Mouse (Mus musculus) small intestine, adult 2 months (tissue): ENCODE measurements at regions not wholly inside any gene's neighbourhood (a gene's known extent, or its start where the extent isn't known, plus 50 kb on each side); places are given as distances from the start of the nearest gene placed in this dataset.

Experiments
- H3K27ac ChIP-seq: fragments of 200-500 bp; 2 replicates; pipeline ENCODE4 v1.5.1; 2012; ENCODE audit warnings: low read depth, low read length, control low read depth, inconsistent platforms; ENCODE audit not compliant: insufficient read depth
- H3K27me3 ChIP-seq: fragments of 200-500 bp; 2 replicates; pipeline ENCODE4 v1.6.1; 2012; ENCODE audit warnings: mild to moderate bottlenecking, moderate library complexity, low read length, inconsistent platforms; ENCODE audit not compliant: control insufficient read depth, insufficient read depth
- H3K36me3 ChIP-seq: fragments of 200-500 bp; 2 replicates; pipeline ENCODE4 v1.6.1; 2012; ENCODE audit warnings: mild to moderate bottlenecking, low read length, control low read depth, inconsistent platforms; ENCODE audit not compliant: control insufficient read depth, insufficient read depth
- H3K4me1 ChIP-seq: fragments of 200-500 bp; 2 replicates; pipeline ENCODE4 v1.6.1; 2012; ENCODE audit warnings: low read length, inconsistent platforms, mixed read lengths; ENCODE audit not compliant: control insufficient read depth, insufficient read depth, insufficient read length
- H3K4me3 ChIP-seq: fragments of 200-500 bp; 2 replicates; pipeline ENCODE4 v1.5.1; 2012; ENCODE audit warnings: low read depth, mild to moderate bottlenecking, control low read depth, inconsistent platforms, low read length, moderate library complexity
- CTCF ChIP-seq: fragments of 200-500 bp; IDR thresholded peaks from 2 replicates; pipeline ENCODE4 v1.5.1; 2012; ENCODE audit warnings: low read depth, mild to moderate bottlenecking, control low read depth, inconsistent platforms, low read length, moderate library complexity, mixed read lengths; ENCODE audit not compliant: insufficient replicate concordance, insufficient read length; ENCODE audit errors: extremely low read depth
- POLR2A ChIP-seq: fragments of 200-500 bp; IDR thresholded peaks from 2 replicates; pipeline ENCODE4 v1.6.1; 2012; ENCODE audit warnings: low read depth, mild to moderate bottlenecking, control low read depth, inconsistent platforms, low read length, moderate library complexity
- WGBS: fragments of 180-500 bp; shearing (Covaris S2); methylation state at CpG from one replicate; pipeline ENCODE4 v1.1.7; 2018; 5-methylcytosine and 5-hydroxymethylcytosine counted together

GRCm38 (mm10) chr7:67429008-67429873, 56.6 kb upstream of the Mef2a start:
- WGBS, result 92% methylated on average over 28 of the region's 28 CpGs
- Histone ChIP-seq H3K4me1 (no peaks in the 10 kb centered on the region), H3K27me3 (no peaks in the 10 kb centered on the region), H3K27ac (no peak overlapping the region), H3K4me3 (no peak overlapping the region), H3K36me3 (no peaks in the 10 kb centered on the region)
- TF ChIP-seq POLR2A (no peak), CTCF (no peak)

DNA sequence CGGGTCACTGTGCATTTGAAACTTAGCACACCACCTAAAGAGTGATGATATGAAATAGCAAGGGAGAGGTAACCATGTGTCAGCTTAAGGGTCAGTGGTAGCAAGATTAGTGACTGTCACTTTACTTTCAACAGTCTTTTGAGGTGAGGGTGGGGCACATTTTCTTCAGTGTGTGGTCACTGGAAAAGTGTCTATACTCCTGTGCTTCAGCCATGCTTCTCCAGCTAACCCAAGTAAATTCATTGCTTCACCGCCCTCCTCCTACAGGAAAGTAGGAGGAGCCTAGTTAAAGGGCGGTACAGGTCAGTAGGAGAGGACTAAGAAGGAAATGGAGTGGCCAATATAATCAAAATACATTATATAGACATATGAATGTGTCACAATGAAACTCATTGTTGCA, 55.7 kb upstream of the Mef2a start:
- no peaks in the 10 kb centered on the region for H3K27me3 ChIP-seq
- H3K4me3 ChIP-seq, result no peak overlapping the region
- WGBS, result 71% methylated on average over 3 of the region's 3 CpGs
- H3K27ac ChIP-seq, result no peak overlapping the region
- TF ChIP-seq POLR2A (no peak), CTCF (no peak)
- H3K36me3 ChIP-seq, result no peaks in the 10 kb centered on the region
- no peaks in the 10 kb centered on the region for H3K4me1 ChIP-seq

GRCm38 (mm10) chr7:67426076-67426475, 53.4 kb upstream of the Mef2a start:
- Histone ChIP-seq H3K4me3 (no peak overlapping the region), H3K36me3 (no peaks in the 10 kb centered on the region), H3K27me3 (no peaks in the 10 kb centered on the region), H3K27ac (no peak overlapping the region), H3K4me1 (peaks cover 9% of the 10 kb centered on the region)
- TF ChIP-seq POLR2A, result no peak
- TF ChIP-seq CTCF, result no peak

- Histone ChIP-seq H3K36me3 (no peaks in the 10 kb centered on the region), H3K27ac (peak overlapping the region; percentile 16; the same call in 1 of the 2 replicates), H3K27me3 (no peaks in the 10 kb centered on the region), H3K4me3 (no peak overlapping the region), H3K4me1 (peaks cover 9% of the 10 kb centered on the region)
- TF ChIP-seq POLR2A (no peak), CTCF (no peak)
- WGBS, result 33% methylated on average over 1 of the region's 1 CpGs
These were observed 52.9 kb upstream of the Mef2a start for GRCm38 (mm10) chr7:67425581-67425980.

- H3K4me3 ChIP-seq, result no peak overlapping the region
- TF ChIP-seq POLR2A, result no peak
- TF ChIP-seq CTCF, result no peak
- H3K36me3 ChIP-seq, result no peaks in the 10 kb centered on the region
- H3K27me3 ChIP-seq, result no peaks in the 10 kb centered on the region
- WGBS, result 73% methylated on average over 8 of the region's 8 CpGs
- peak overlapping the region; percentile 16; the same call in 1 of the 2 replicates for H3K27ac ChIP-seq
- peaks cover 11% of the 10 kb centered on the region for H3K4me1 ChIP-seq
These were observed 52.3 kb upstream of the Mef2a start for GRCm38 (mm10) chr7:67424810-67425485.
